Mouse (Mus musculus) liver, adult 2 months (tissue): ENCODE measurements around the gene Usp32. TPM values are rescaled to one million over a fixed set of nuclear protein-coding genes. Genes with fewer than 3 reads are reported as not detected.

Experiments
- DNase-seq: peaks from one replicate; pipeline ENCODE4 v3.0.0-alpha.2; 2011; ENCODE audit warnings: low read depth, low spot score; ENCODE audit errors: extremely low read depth
- H3K27ac ChIP-seq: fragments of 200-500 bp; replicated peaks from 2 replicates; pipeline ENCODE4 v1.5.1; 2012; ENCODE audit warnings: low read depth, mild to moderate bottlenecking, control low read depth, inconsistent platforms, low read length; ENCODE audit not compliant: insufficient read depth
- H3K27me3 ChIP-seq: fragments of 200-500 bp; 2 replicates; pipeline ENCODE4 v1.6.1; 2012; ENCODE audit warnings: mild to moderate bottlenecking, moderate library complexity, low read length, inconsistent platforms; ENCODE audit not compliant: control insufficient read depth, insufficient read depth
- H3K36me3 ChIP-seq: fragments of 200-500 bp; 2 replicates; pipeline ENCODE4 v1.6.1; 2012; ENCODE audit warnings: low read length, inconsistent platforms; ENCODE audit not compliant: control insufficient read depth, insufficient read depth
- H3K4me1 ChIP-seq: fragments of 200-500 bp; 2 replicates; pipeline ENCODE4 v1.6.1; 2011; ENCODE audit warnings: low read length; ENCODE audit not compliant: control insufficient read depth, insufficient read depth
- H3K4me3 ChIP-seq: fragments of 200-500 bp; 2 replicates; pipeline ENCODE4 v1.5.1; 2011; ENCODE audit warnings: low read depth, mild to moderate bottlenecking, control low read depth, low read length, moderate library complexity; ENCODE audit not compliant: insufficient read depth
- H3K79me2 ChIP-seq: fragments of 200-500 bp; 2 replicates; pipeline ENCODE4 v1.6.1; 2012; ENCODE audit warnings: inconsistent platforms, mild to moderate bottlenecking, low read length, moderate library complexity; ENCODE audit not compliant: control insufficient read depth, insufficient read depth
- H3K9ac ChIP-seq: fragments of 200-500 bp; 2 replicates; pipeline ENCODE4 v1.6.1; 2012; ENCODE audit warnings: low read depth, mild to moderate bottlenecking, control low read depth, inconsistent platforms, low read length
- CTCF ChIP-seq: fragments of 200-500 bp; IDR thresholded peaks from 2 replicates; pipeline ENCODE4 v1.5.1; 2011; ENCODE audit warnings: low read depth, low read length, control low read depth
- POLR2A ChIP-seq: fragments of 200-500 bp; IDR thresholded peaks from 2 replicates; pipeline ENCODE4 v1.6.1; 2011; ENCODE audit warnings: low read length, control low read depth; ENCODE audit not compliant: insufficient read depth; ENCODE audit errors: extremely low read depth
- WGBS: fragments of 180-500 bp; shearing (Covaris S2); methylation state at CpG from one replicate; pipeline ENCODE4 v1.1.7; 2018; 5-methylcytosine and 5-hydroxymethylcytosine counted together
- polyA plus RNA-seq: library from polyadenylated mRNA; depleted of rRNA; stranded (reverse); fragments of >200 nt; gene quantifications from 2 replicates; pipeline ENCODE4 v1.2.3, GENCODE M21; 2012
- total RNA-seq: library from RNA; depleted of rRNA; stranded (reverse); fragments of >200 nt; gene quantifications from 2 replicates; pipeline ENCODE4 v1.2.3, GENCODE M21; 2014

Gene Usp32
- total and polyA plus RNA-seq, 2 experiments, result 3.2 to 28.7 TPM

GRCm38 (mm10) chr11:84952611-84953010, 187.3 kb downstream of the Usp32 start:
- Histone ChIP-seq H3K27ac (no peak overlapping the region), H3K36me3 (no peaks in the 10 kb centered on the region), H3K27me3 (peaks cover under 1% of the 10 kb centered on the region; the same call in 1 of the 2 replicates), H3K79me2 (no peaks in the 10 kb centered on the region), H3K4me3 (no peak overlapping the region), H3K4me1 (no peaks in the 10 kb centered on the region), H3K9ac (no peak overlapping the region)
- 58% methylated on average over 2 of the region's 2 CpGs for WGBS
- TF ChIP-seq POLR2A, result no peak
- no peak for TF ChIP-seq CTCF
- no peak for DNase-seq

GRCm38 (mm10) chr11:84948526-84948925, 191.4 kb downstream of the Usp32 start:
- Histone ChIP-seq H3K4me3 (no peak overlapping the region), H3K79me2 (no peaks in the 10 kb centered on the region), H3K9ac (no peak overlapping the region), H3K27ac (no peak overlapping the region), H3K36me3 (no peaks in the 10 kb centered on the region), H3K4me1 (no peaks in the 10 kb centered on the region), H3K27me3 (0 out of 2 replicates have a peak, but pooled peaks cover 3% of the 10 kb centered on the region)
- TF ChIP-seq POLR2A (no peak), CTCF (no peak)
- 17% methylated on average over 3 of the region's 3 CpGs for WGBS
- no peak for DNase-seq

- Histone ChIP-seq H3K27me3 (0 out of 2 replicates have a peak, but pooled peaks cover 3% of the 10 kb centered on the region), H3K27ac (no peak overlapping the region), H3K9ac (no peak overlapping the region), H3K4me1 (no peaks in the 10 kb centered on the region), H3K36me3 (no peaks in the 10 kb centered on the region), H3K79me2 (no peaks in the 10 kb centered on the region), H3K4me3 (no peak overlapping the region)
- TF ChIP-seq CTCF (no peak), POLR2A (no peak)
- 46% methylated on average over 3 of the region's 3 CpGs for WGBS
- DNase-seq, result no peak
These were observed 191.8 kb downstream of the Usp32 start for GRCm38 (mm10) chr11:84948114-84948513.

GRCm38 (mm10) chr11:84947206-84947605, 192.8 kb downstream of the Usp32 start:
- Histone ChIP-seq H3K27ac (no peak overlapping the region), H3K27me3 (0 out of 2 replicates have a peak, but pooled peaks cover 3% of the 10 kb centered on the region), H3K79me2 (no peaks in the 10 kb centered on the region), H3K4me1 (no peaks in the 10 kb centered on the region), H3K4me3 (no peak overlapping the region), H3K9ac (no peak overlapping the region), H3K36me3 (no peaks in the 10 kb centered on the region)
- TF ChIP-seq POLR2A (no peak), CTCF (no peak)
- DNase-seq, result no peak
- 80% methylated on average over 6 of the region's 6 CpGs for WGBS

GRCm38 (mm10) chr11:84945841-84946240, 194.1 kb downstream of the Usp32 start:
- TF ChIP-seq CTCF (no peak), POLR2A (no peak)
- H3K27ac ChIP-seq, result no peak overlapping the region

GRCm38 (mm10) chr11:84944639-84945435, 195.1 kb downstream of the Usp32 start:
- Histone ChIP-seq H3K9ac (no peak overlapping the region), H3K4me1 (no peaks in the 10 kb centered on the region), H3K27ac (no peak overlapping the region), H3K36me3 (no peaks in the 10 kb centered on the region), H3K4me3 (no peak overlapping the region), H3K27me3 (0 out of 2 replicates have a peak, but pooled peaks cover 3% of the 10 kb centered on the region), H3K79me2 (no peaks in the 10 kb centered on the region)
- TF ChIP-seq CTCF (no peak), POLR2A (no peak)
- DNase-seq, result no peak
- 21% methylated on average over 12 of the region's 12 CpGs for WGBS

More at GRCm38 (mm10) chr11:84945841-84946240, 194.1 kb downstream of the Usp32 start:
- whole genome bisulfite sequencing, result 53% methylated on average over 3 of the region's 3 CpGs
- Histone ChIP-seq H3K79me2 (no peaks in the 10 kb centered on the region), H3K9ac (no peak overlapping the region), H3K27me3 (0 out of 2 replicates have a peak, but pooled peaks cover 3% of the 10 kb centered on the region), H3K4me1 (no peaks in the 10 kb centered on the region), H3K4me3 (no peak overlapping the region), H3K36me3 (no peaks in the 10 kb centered on the region)
- no peak for DNase-seq
